Mouse (Mus musculus): Measurements from ENCODE around the gene Ubr4. TPM values are rescaled to one million over a fixed set of nuclear protein-coding genes. Genes with fewer than 3 reads are reported as not detected.
"Not testable (repeated sequence)": the region's sequence is repeated elsewhere in the genome, so short reads cannot be mapped to it uniquely, and the experiment has no call there.

The Ubr4 gene
- polyA plus RNA-seq, 1 experiment, result 163 TPM

DNA sequence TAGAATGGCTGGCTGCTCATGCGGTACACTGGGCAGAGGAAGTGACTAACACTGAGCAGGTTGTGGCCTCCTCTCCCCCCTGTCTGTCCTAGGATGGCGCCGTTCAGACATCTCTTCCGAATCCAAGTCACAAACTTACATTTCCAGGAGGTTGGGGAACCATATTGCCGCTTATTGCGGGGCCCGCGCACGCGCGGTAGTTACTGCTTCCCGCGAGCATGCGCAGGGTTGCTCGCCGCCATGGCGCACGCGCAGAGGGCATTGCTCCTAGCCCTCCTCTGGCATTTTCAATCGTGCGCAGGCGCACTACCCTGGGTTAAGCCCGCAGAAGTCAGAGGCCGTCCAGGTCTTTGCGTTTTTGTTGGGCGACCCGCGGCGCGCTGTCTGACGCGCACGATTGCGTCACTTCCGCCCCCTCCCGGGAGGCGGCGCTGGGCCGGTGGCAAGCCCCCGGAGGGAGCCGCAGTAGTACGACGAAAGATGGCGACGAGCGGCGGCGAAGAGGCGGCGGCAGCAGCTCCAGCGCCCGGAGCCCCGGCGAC, 27.9 kb downstream of the Ubr4 start:
- TF ChIP-seq CTCF (IDR thresholded peaks at IDR 0.05; ENCODE audit: insufficient read depth, low read length), result no peak
- TF ChIP-seq POLR2A (IDR thresholded peaks at IDR 0.05; ENCODE audit: borderline replicate concordance, extremely low read depth, low read depth, low read length), result peak; percentile 62; the same call in 1 of the 2 replicates
- Histone ChIP-seq H3K4me1 (ENCODE audit: control insufficient read depth, insufficient read depth, low read length) (peaks cover 3% of the 10 kb centered on the region), H3K4me3 (replicated peaks; ENCODE audit: extremely low read depth, low read depth, low read length) (peak overlapping the region; percentile 99)
- under 1% methylated on average over 54 of the region's 54 CpGs for WGBS
- DNase-seq, result peak; percentile 100

DNA sequence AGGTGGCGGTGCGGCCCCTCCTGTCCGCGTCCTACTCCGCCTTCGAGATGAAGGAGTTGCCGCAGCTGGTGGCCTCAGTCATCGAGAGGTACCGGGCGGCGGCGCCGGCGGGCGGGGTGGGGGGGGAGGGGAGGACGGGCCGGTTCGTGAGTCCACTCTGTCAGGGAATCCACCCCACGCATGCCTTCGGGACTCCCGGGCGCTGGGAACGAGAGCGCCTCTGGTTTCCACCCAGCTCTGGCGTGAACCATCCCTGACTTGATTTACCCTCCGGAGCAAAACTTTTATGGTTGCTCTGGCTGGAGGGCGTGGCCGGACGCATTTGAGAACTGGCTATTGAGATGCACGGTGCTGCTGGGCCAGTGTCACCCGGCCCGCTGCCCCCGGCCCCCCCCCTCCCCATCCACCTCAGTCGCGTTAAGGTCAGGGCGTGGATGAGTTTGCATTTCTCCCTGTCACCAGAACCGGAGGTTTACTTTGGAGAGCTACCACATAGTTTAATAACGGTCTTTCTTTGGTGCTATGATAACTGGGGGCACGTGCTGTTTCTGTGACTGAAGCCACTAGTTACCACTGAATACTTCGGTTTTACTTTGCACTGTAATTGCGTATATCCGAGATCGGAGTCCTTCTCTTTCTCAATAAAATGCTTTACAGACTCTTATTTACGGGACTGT, 28.5 kb downstream of the Ubr4 start:
- no peak for DNase-seq
- Histone ChIP-seq H3K4me3 (replicated peaks; ENCODE audit: extremely low read depth, low read depth, low read length) (peak overlapping the region; percentile 81), H3K4me1 (ENCODE audit: control insufficient read depth, insufficient read depth, low read length) (peaks cover 3% of the 10 kb centered on the region)
- TF ChIP-seq POLR2A (IDR thresholded peaks at IDR 0.05; ENCODE audit: borderline replicate concordance, extremely low read depth, low read depth, low read length), result no peak
- WGBS, result 1% methylated on average over 36 of the region's 44 CpGs

DNA sequence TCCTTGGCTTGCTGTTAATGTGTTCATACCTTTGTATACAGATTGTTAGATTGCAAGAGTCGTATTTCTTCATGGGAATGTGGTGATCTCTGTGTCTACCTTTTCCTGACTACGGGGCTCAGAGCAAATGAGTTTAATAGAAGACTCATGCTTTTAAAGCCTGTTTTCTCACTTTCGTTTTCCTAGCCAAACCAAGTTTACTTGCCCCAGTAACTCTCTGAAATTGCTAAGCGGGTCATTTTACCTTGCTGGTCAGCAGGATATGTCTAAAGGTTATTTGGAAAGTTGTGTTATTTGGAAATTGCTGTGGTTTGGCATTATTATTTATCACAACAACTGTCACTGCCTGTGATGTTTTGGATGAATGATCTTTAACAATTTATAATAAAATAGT, 29.0 kb downstream of the Ubr4 start:
- H3K4me3 ChIP-seq (replicated peaks; ENCODE audit: extremely low read depth, low read depth, low read length), result peak overlapping the region; percentile 81
- no peak for TF ChIP-seq POLR2A (IDR thresholded peaks at IDR 0.05; ENCODE audit: borderline replicate concordance, extremely low read depth, low read depth, low read length)
- TF ChIP-seq CTCF (IDR thresholded peaks at IDR 0.05; ENCODE audit: insufficient read depth, low read length), result no peak
- 20% methylated on average over 4 of the region's 4 CpGs for WGBS
- H3K4me1 ChIP-seq (ENCODE audit: control insufficient read depth, insufficient read depth, low read length), result peaks cover 3% of the 10 kb centered on the region
- no peak for DNase-seq

DNA sequence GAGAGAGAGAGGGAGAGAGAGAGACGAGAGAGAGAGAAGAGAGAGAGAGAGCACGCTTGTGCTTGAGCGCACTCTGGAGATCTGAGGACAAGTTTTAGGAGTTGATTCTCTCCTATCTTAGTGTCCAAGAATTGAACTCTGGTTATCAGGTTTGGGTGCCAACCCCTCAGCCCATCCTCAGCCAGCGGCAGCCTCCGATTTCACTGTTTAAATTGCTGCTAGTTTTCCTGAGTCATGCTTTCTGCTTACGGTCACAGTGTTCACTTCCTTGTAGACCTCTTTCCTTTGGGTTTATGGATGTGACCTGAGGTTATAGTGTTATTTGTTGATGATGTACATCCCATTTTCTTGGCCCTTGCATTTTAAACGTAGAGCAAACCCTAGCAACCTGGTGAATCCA, 29.8 kb downstream of the Ubr4 start:
- no peak overlapping the region for H3K4me3 ChIP-seq (replicated peaks; ENCODE audit: extremely low read depth, low read depth, low read length)
- DNase-seq, result no peak
- WGBS, result 34% methylated on average over 7 of the region's 7 CpGs
- TF ChIP-seq POLR2A (IDR thresholded peaks at IDR 0.05; ENCODE audit: borderline replicate concordance, extremely low read depth, low read depth, low read length) (no peak), CTCF (IDR thresholded peaks at IDR 0.05; ENCODE audit: insufficient read depth, low read length) (no peak)
- peaks cover 6% of the 10 kb centered on the region for H3K4me1 ChIP-seq (ENCODE audit: control insufficient read depth, insufficient read depth, low read length)

DNA sequence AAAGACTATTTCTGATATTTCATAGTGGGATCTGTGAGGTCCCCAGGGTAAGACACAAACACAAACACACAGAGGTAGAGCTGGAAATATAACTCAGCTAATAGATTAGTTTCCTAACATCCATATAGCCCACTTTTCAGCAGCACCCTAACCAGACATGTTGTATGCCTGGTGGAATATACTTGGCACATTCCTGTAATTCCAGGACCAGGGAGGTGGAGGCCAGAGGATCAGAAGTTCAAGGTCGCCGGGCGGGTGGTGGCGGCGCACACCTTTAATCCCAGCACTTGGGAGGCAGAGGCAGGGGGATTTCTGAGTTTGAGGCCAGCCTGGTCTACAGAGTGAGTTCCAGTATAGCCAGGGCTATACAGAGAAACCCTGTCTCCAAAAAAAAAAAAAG, 33.4 kb downstream of the Ubr4 start:
- WGBS, result 77% methylated on average over 5 of the region's 5 CpGs
- H3K4me1 ChIP-seq (ENCODE audit: control insufficient read depth, insufficient read depth, low read length), result peaks cover 21% of the 10 kb centered on the region

DNA sequence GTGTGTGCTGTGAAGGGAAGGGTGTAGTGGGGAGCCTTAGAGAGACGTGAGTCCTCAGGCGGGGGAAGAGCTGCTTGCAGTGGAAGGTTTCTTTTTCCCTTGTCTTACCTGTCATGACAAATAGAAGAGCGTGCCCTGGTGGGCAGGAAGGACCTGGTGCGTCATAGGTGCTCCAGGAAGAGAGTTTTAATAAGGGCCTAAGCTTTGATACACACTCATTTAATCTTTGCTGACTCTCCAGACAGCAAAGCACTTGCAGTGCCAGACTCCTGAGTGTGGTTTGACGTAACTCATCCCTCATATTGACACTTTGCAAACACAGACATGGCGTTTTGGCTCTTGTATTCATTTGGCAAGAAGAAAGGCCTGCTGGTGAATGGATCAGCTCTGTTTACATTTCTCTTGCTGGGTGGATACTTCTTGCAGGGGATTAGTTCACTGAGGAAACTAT, 34.5 kb downstream of the Ubr4 start:
- Histone ChIP-seq H3K4me3 (replicated peaks; ENCODE audit: extremely low read depth, low read depth, low read length) (no peak overlapping the region), H3K4me1 (ENCODE audit: control insufficient read depth, insufficient read depth, low read length) (peaks cover 21% of the 10 kb centered on the region)
- 21% methylated on average over 6 of the region's 6 CpGs for WGBS
- DNase-seq, result peak; percentile 65
- TF ChIP-seq POLR2A (IDR thresholded peaks at IDR 0.05; ENCODE audit: borderline replicate concordance, extremely low read depth, low read depth, low read length) (no peak), CTCF (IDR thresholded peaks at IDR 0.05; ENCODE audit: insufficient read depth, low read length) (no peak)

More for the DNA sequence above, 33.4 kb downstream of the Ubr4 start:
- H3K4me3 ChIP-seq (replicated peaks; ENCODE audit: extremely low read depth, low read depth, low read length); DNase-seq: not testable (repeated sequence)

DNA sequence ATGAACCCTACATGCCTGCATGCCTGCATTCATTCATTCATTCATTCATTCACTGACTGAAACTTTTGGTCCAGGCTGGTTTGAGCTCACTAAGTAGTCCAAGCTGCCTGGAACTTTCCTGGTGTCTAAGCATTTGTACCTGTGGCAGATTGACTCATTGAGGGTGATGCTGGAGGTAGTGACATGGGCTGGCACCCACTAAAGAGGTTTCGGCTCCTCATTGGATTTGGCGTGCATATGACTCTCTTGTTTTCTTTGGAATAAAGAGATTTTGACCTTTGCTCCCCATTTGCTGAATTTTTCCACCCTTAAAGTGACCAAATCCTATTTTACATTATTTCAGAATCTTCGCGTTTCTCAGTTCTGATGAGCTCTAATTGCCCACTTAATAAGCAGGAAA, 37.1 kb downstream of the Ubr4 start:
- Histone ChIP-seq H3K4me1 (ENCODE audit: control insufficient read depth, insufficient read depth, low read length) (peaks cover 21% of the 10 kb centered on the region), H3K4me3 (replicated peaks; ENCODE audit: extremely low read depth, low read depth, low read length) (no peak overlapping the region)
- WGBS, result 53% methylated on average over 4 of the region's 4 CpGs
- DNase-seq, result no peak
- TF ChIP-seq CTCF (IDR thresholded peaks at IDR 0.05; ENCODE audit: insufficient read depth, low read length), result no peak
- TF ChIP-seq POLR2A (IDR thresholded peaks at IDR 0.05; ENCODE audit: borderline replicate concordance, extremely low read depth, low read depth, low read length), result no peak

DNA sequence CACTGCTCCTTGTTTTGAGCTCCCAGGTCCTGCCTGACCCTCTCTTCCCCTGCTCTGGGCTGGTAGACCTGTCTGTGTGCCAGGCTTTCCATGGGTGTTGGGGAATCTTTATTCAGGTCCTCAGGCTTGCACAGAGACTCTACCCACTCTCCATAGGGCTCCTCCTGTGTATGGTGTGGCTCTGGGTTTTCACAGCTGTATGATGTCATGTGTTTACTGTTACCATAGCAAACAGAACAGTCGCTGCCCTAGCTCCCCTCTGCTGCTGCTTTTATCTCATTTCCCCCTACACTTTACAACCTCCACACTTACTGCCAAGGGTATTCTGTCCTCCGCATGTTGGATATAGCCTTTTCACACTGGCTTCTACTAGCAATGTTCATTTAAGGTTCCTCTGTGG, 43.0 kb downstream of the Ubr4 start:
- Histone ChIP-seq H3K4me1 (ENCODE audit: control insufficient read depth, insufficient read depth, low read length) (no peaks in the 10 kb centered on the region), H3K4me3 (replicated peaks; ENCODE audit: extremely low read depth, low read depth, low read length) (no peak overlapping the region)
- 18% methylated on average over 2 of the region's 2 CpGs for WGBS
- TF ChIP-seq CTCF (IDR thresholded peaks at IDR 0.05; ENCODE audit: insufficient read depth, low read length) (no peak), POLR2A (IDR thresholded peaks at IDR 0.05; ENCODE audit: borderline replicate concordance, extremely low read depth, low read depth, low read length) (no peak)
- no peak for DNase-seq

DNA sequence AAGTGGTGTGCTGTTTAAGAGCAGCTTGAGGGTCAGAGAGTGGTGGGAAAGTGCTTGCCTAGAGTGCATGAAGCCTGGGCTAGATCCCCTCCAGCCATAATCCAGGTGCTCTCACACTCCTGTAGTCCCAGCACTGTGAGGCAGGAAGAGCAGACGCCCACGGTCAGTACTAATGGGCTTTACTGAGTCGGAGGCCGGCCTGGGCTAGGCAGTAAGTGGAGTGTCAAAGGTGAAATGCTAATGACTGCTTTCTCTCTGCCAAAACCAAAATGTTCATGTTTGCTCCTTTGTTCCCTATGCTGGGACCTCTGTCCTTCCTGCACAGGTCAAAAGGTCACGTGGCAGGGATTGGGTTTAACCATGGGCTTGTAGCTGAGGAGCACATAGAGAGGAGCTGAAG, 48.1 kb downstream of the Ubr4 start:
- no peaks in the 10 kb centered on the region for H3K4me1 ChIP-seq (ENCODE audit: control insufficient read depth, insufficient read depth, low read length)
- no peak for DNase-seq
- WGBS, result 88% methylated on average over 5 of the region's 5 CpGs
- no peak overlapping the region for H3K4me3 ChIP-seq (replicated peaks; ENCODE audit: extremely low read depth, low read depth, low read length)
- no peak for TF ChIP-seq CTCF (IDR thresholded peaks at IDR 0.05; ENCODE audit: insufficient read depth, low read length)
- no peak for TF ChIP-seq POLR2A (IDR thresholded peaks at IDR 0.05; ENCODE audit: borderline replicate concordance, extremely low read depth, low read depth, low read length)

DNA sequence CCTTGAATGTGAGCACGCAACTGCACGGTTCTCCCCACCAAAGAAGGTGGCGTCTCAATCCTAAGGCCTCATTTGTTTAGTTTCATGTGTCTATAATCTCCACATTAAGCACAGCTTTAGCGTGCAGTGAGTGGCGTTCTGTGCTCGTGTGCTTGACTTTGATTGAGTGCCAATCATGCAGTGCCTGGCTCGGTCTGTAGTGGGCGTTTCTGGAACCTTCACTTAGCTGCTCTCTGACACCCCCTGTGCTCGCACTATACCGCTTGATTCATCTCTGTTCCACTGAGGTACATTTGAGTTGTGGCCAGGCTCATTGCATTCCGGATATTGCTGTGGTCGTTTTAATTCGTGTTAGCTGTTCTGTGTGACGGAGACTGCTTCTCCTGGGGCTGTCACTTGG, 50.8 kb downstream of the Ubr4 start:
- Histone ChIP-seq H3K4me1 (ENCODE audit: control insufficient read depth, insufficient read depth, low read length) (no peaks in the 10 kb centered on the region), H3K4me3 (replicated peaks; ENCODE audit: extremely low read depth, low read depth, low read length) (no peak overlapping the region)
- no peak for TF ChIP-seq POLR2A (IDR thresholded peaks at IDR 0.05; ENCODE audit: borderline replicate concordance, extremely low read depth, low read depth, low read length)
- 0 out of 2 replicates have a peak, but pooled peaks have one; percentile 2 for TF ChIP-seq CTCF (IDR thresholded peaks at IDR 0.05; ENCODE audit: insufficient read depth, low read length)
- DNase-seq, result no peak
- 73% methylated on average over 14 of the region's 14 CpGs for WGBS
